Mouse (Mus musculus) liver, embryonic 14.5 days (tissue): ENCODE measurements around the gene Sppl2b.

Experiments
- CTCF ChIP-seq: IDR thresholded peaks from 2 replicates; pipeline ENCODE4 v1.5.1; 2016; ENCODE audit warnings: antibody characterized with exemption, low read depth, control low read depth
- EP300 ChIP-seq: IDR thresholded peaks from 2 replicates; pipeline ENCODE4 v1.6.1; 2016; ENCODE audit warnings: antibody characterized with exemption, low read depth

DNA sequence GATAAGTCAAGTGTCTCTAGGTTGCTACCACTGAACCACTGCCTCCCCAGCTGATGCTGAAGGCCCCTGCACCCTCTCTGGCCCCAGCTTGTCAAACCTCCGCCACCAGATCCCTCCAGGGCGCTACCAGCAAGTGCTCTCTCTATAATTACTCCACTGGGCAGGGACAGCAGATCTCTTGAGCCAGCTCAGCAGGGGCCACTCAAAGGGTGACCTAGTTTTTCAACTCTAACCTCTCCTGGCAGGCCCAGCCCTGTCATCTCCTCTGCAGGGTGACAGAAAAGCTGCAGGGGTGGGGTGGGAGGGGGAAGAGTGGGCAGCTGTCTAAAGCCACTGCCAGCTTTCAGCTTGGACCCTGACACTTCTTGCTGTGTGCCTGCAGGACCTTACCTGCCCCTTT lies 17.2 kb upstream of the Sppl2b start:
- TF ChIP-seq CTCF (no peak), EP300 (no peak)
